Mouse (Mus musculus) kidney, postnatal 0 days (tissue): ENCODE data around the gene Smpd1. TPM values are rescaled to one million over a fixed set of nuclear protein-coding genes. Genes with fewer than 3 reads are reported as not detected.
A peak's percentile ranks its signal among the peaks of the same experiment; 100 is the strongest.

Experiments
- ATAC-seq: fragments of 200-750 bp; cut with Nextera tagmentation; replicated peaks from 2 replicates; pipeline ENCODE4 v1.8.0; 2017; ENCODE audit warnings: low read depth, moderate number of reproducible peaks, moderate TSS enrichment, moderate library complexity; ENCODE audit not compliant: low FRiP score
- DNase-seq: peaks from one replicate; pipeline ENCODE4 v3.0.0-alpha.2; 2016; ENCODE audit warnings: low spot score
- H3K27ac ChIP-seq: fragments of 300-500 bp; sonication (generic); 2 replicates; pipeline ENCODE4 v1.5.1; 2014; ENCODE audit warnings: mild to moderate bottlenecking
- H3K27me3 ChIP-seq: fragments of 300-500 bp; sonication (generic); 2 replicates; pipeline ENCODE4 v1.6.1; 2014; ENCODE audit warnings: low read length, mixed read lengths; ENCODE audit not compliant: insufficient read depth
- H3K36me3 ChIP-seq: fragments of 300-500 bp; sonication (generic); 2 replicates; pipeline ENCODE4 v1.6.1; 2014; ENCODE audit warnings: low read length, mixed read lengths; ENCODE audit not compliant: insufficient read depth
- H3K4me1 ChIP-seq: fragments of 300-500 bp; sonication (generic); replicated peaks from 2 replicates; pipeline ENCODE4 v1.6.1; 2014; ENCODE audit warnings: antibody characterized with exemption, low read length, mixed read lengths; ENCODE audit not compliant: insufficient read depth
- H3K4me2 ChIP-seq: fragments of 300-500 bp; sonication (generic); 2 replicates; pipeline ENCODE4 v1.6.1; 2014; ENCODE audit warnings: mild to moderate bottlenecking, low read length, moderate library complexity, mixed read lengths
- H3K4me3 ChIP-seq: fragments of 300-500 bp; sonication (generic); replicated peaks from 2 replicates; pipeline ENCODE4 v1.5.1; 2014; ENCODE audit warnings: low read depth, low read length
- H3K9ac ChIP-seq: fragments of 300-500 bp; sonication (generic); 2 replicates; pipeline ENCODE4 v1.6.1; 2014; ENCODE audit warnings: low read depth, low read length
- H3K9me3 ChIP-seq: fragments of 300-500 bp; sonication (generic); replicated peaks from 2 replicates; pipeline ENCODE4 v1.6.1; 2016; ENCODE audit warnings: low read length, inconsistent platforms, mixed read lengths
- CTCF ChIP-seq: IDR thresholded peaks from 2 replicates; pipeline ENCODE4 v1.5.1; 2016; ENCODE audit warnings: antibody characterized with exemption, low read depth, mild to moderate bottlenecking, moderate library complexity
- WGBS: fragments of 180-500 bp; shearing (Covaris S2); extraction: QIAGEN DNeasy Blood & Tissue Kit; methylation state at CpG from one replicate; pipeline ENCODE4 v1.1.7; 2014; 5-methylcytosine and 5-hydroxymethylcytosine counted together
- polyA plus RNA-seq: library from polyadenylated mRNA; unstranded; fragments of >200 nt; fragmentation: Nextera tagmentation; extraction: Ambion mirVana; gene quantifications from 2 replicates; pipeline ENCODE4 v1.2.1, GENCODE M21; 2015

Gene Smpd1
- polyA plus RNA-seq, 1 experiment from 2014 or later = 60.7 TPM

GRCm38 (mm10) chr7:105516669-105517360 is 37.3 kb upstream of the Smpd1 start:
- no peaks in the 10 kb centered on the region for H3K27me3 ChIP-seq
- H3K27ac ChIP-seq = no peak overlapping the region
- no peak overlapping the region for H3K4me3 ChIP-seq
- DNase-seq (no peak), ATAC-seq (no peak)
- H3K4me1 ChIP-seq = no peaks in the 10 kb centered on the region
- H3K36me3 ChIP-seq = no peaks in the 10 kb centered on the region
- no peaks in the 10 kb centered on the region for H3K9me3 ChIP-seq
- TF ChIP-seq CTCF = no peak
- 43% methylated on average over 9 of the region's 9 CpGs for WGBS
- H3K4me2 ChIP-seq = no peak overlapping the region
- H3K9ac ChIP-seq = no peak overlapping the region

GRCm38 (mm10) chr7:105519336-105519735 is 34.8 kb upstream of the Smpd1 start:
- H3K9ac ChIP-seq = no peak overlapping the region
- no peaks in the 10 kb centered on the region for H3K9me3 ChIP-seq
- no peaks in the 10 kb centered on the region for H3K4me1 ChIP-seq
- no peaks in the 10 kb centered on the region for H3K27me3 ChIP-seq
- TF ChIP-seq CTCF = no peak
- no peak for ATAC-seq
- H3K36me3 ChIP-seq = no peaks in the 10 kb centered on the region
- WGBS = 42% methylated on average over 11 of the region's 11 CpGs
- DNase-seq = no peak
- no peak overlapping the region for H3K4me2 ChIP-seq
- no peak overlapping the region for H3K27ac ChIP-seq
- H3K4me3 ChIP-seq = no peak overlapping the region

- H3K4me1 ChIP-seq = no peaks in the 10 kb centered on the region
- no peak overlapping the region for H3K9ac ChIP-seq
- H3K36me3 ChIP-seq = no peaks in the 10 kb centered on the region
- 73% methylated on average over 2 of the region's 2 CpGs for WGBS
- no peak for TF ChIP-seq CTCF
- DNase-seq = no peak
- H3K4me3 ChIP-seq = no peak overlapping the region
- no peak overlapping the region for H3K27ac ChIP-seq
- H3K9me3 ChIP-seq = no peaks in the 10 kb centered on the region
- no peaks in the 10 kb centered on the region for H3K27me3 ChIP-seq
- ATAC-seq = no peak
- no peak overlapping the region for H3K4me2 ChIP-seq
Observed at GRCm38 (mm10) chr7:105519771-105520170, 34.4 kb upstream of the Smpd1 start.

GRCm38 (mm10) chr7:105520201-105520600 is 34.0 kb upstream of the Smpd1 start:
- H3K4me1 ChIP-seq = no peaks in the 10 kb centered on the region
- H3K9ac ChIP-seq = no peak overlapping the region
- H3K27me3 ChIP-seq = no peaks in the 10 kb centered on the region
- TF ChIP-seq CTCF = no peak
- no peak for ATAC-seq
- no peak for DNase-seq
- H3K36me3 ChIP-seq = no peaks in the 10 kb centered on the region
- no peak overlapping the region for H3K4me3 ChIP-seq
- H3K27ac ChIP-seq = no peak overlapping the region
- no peak overlapping the region for H3K4me2 ChIP-seq
- no peaks in the 10 kb centered on the region for H3K9me3 ChIP-seq
- 17% methylated on average over 6 of the region's 6 CpGs for WGBS

GRCm38 (mm10) chr7:105524222-105524621 is 29.9 kb upstream of the Smpd1 start:
- no peak for DNase-seq
- TF ChIP-seq CTCF = no peak
- no peak overlapping the region for H3K4me3 ChIP-seq

GRCm38 (mm10) chr7:105527306-105527937 is 26.7 kb upstream of the Smpd1 start:
- ATAC-seq = peak; percentile 74
- H3K9me3 ChIP-seq = no peaks in the 10 kb centered on the region
- H3K4me1 ChIP-seq = no peaks in the 10 kb centered on the region; the same call in 1 of the 2 replicates
- peak; percentile 77 for DNase-seq
- H3K9ac ChIP-seq = 0 out of 2 replicates have a peak overlapping the region, but pooled peaks have one; percentile 18
- H3K27me3 ChIP-seq = no peaks in the 10 kb centered on the region
- H3K4me2 ChIP-seq = no peak overlapping the region
- 86% methylated on average over 1 of the region's 1 CpGs for WGBS
- no peak overlapping the region for H3K4me3 ChIP-seq
- H3K27ac ChIP-seq = no peak overlapping the region
- peak; percentile 81 for TF ChIP-seq CTCF
- H3K36me3 ChIP-seq = no peaks in the 10 kb centered on the region

More at GRCm38 (mm10) chr7:105524222-105524621, 29.9 kb upstream of the Smpd1 start:
- Histone ChIP-seq H3K4me2 (no peak overlapping the region), H3K9me3 (no peaks in the 10 kb centered on the region), H3K36me3 (no peaks in the 10 kb centered on the region), H3K27ac (no peak overlapping the region), H3K9ac (no peak overlapping the region), H3K4me1 (no peaks in the 10 kb centered on the region; the same call in 1 of the 2 replicates), H3K27me3 (no peaks in the 10 kb centered on the region)
- no peak for ATAC-seq
- WGBS = 92% methylated on average over 2 of the region's 2 CpGs
